Mouse (Mus musculus): ENCODE measurements around the gene Gm20518. TPM values are rescaled to one million over a fixed set of nuclear protein-coding genes. Genes with fewer than 3 reads are reported as not detected.

The Gm20518 gene
- total and polyA plus RNA-seq, 3 experiments = 0.35 to 0.53 TPM; not detected in 1

DNA sequence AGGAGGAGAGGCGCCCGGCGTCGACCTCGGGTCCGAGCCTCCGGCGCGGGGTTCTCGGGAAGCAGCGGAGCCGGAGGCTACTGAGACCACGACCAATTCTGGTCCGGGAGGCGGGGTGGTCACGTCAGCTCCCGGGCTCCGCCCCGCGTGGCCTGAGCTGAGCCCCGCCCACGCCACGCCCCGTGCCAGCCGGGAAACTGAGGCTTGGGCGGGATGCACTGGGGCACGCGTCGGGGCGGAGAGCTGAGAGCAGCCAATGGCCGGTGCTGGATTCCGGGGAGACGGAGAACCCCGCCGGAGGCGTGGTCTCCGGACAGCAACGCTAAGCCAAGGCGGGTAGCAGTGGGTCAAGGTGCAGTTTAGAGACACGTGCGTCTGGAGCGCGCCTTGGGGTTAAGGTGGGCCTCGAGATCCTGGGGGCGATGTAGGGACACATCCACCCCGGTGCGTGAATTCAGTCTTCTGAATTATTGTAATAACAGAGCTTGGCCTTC is 36.7 kb upstream of the Gm20518 start, which contains the start of gene Slc25a1 (continued):
- TF ChIP-seq TBP (IDR thresholded peaks at IDR 0.05; ENCODE audit: low read depth, low read length) (0 out of 2 replicates have a peak, but pooled peaks have one; percentile 5), MEF2A (IDR thresholded peaks at IDR 0.05; ENCODE audit: extremely low read depth, insufficient replicate concordance, low read depth, low read length, poor library complexity, severe bottlenecking) (no peak), E2F4 (IDR thresholded peaks at IDR 0.05; ENCODE audit: borderline replicate concordance, low read depth, low read length) (peak; percentile 38; the same call in 1 of the 2 replicates), CHD2 (IDR thresholded peaks at IDR 0.05; ENCODE audit: low read length) (no peak), ZC3H11A (IDR thresholded peaks at IDR 0.05; ENCODE audit: low read depth, low read length) (no peak), BHLHE40 (IDR thresholded peaks at IDR 0.05; ENCODE audit: borderline replicate concordance, low read depth, low read length) (peak; percentile 70), POLR2AphosphoS2 (IDR thresholded peaks at IDR 0.05; ENCODE audit: low read length) (peak; percentile 90), SMC3 (IDR thresholded peaks at IDR 0.05; ENCODE audit: low read depth, low read length) (no peak), GABPA (IDR thresholded peaks at IDR 0.05; ENCODE audit: low read depth, low read length) (no peak), UBTF (IDR thresholded peaks at IDR 0.05; ENCODE audit: borderline replicate concordance, insufficient read depth, low read depth, low read length) (0 out of 2 replicates have a peak, but pooled peaks have one; percentile 36), MAFK (IDR thresholded peaks at IDR 0.05; ENCODE audit: borderline replicate concordance, low read depth, low read length) (no peak), SIN3A (IDR thresholded peaks at IDR 0.05; ENCODE audit: low read length) (0 out of 2 replicates have a peak, but pooled peaks have one; percentile 4), POLR2A (IDR thresholded peaks at IDR 0.05; ENCODE audit: control insufficient read depth in 1 of 2, insufficient read depth in 1 of 2, low read depth in 1 of 2, low read length in 2 of 2, poor library complexity in 1 of 2) (peak; percentile 14 to 94)

- Histone ChIP-seq H3K9ac (ENCODE audit: control insufficient read depth, low read depth, low read length, poor library complexity, severe bottlenecking) (peak overlapping the region; percentile 86), H3K27me3 (ENCODE audit: control insufficient read depth in 1 of 2, insufficient read depth in 2 of 2, low read length in 2 of 2) (no peaks in the 10 kb centered on the region), H3K27ac (ENCODE audit: control insufficient read depth, low read depth, low read length) (peak overlapping the region; percentile 96), H3K4me1 (ENCODE audit: control insufficient read depth in 1 of 2, insufficient read depth in 2 of 2, low read length in 2 of 2) (peaks cover under 1 to 16% of the 10 kb centered on the region in 2 experiments; a peak in 3 of 4 replicates), H3K4me3 (ENCODE audit: control insufficient read depth in 1 of 2, insufficient read depth in 1 of 2, low read depth in 2 of 2, low read length in 2 of 2) (peak overlapping the region; percentile 71 to 80), H3K79me2 (ENCODE audit: control insufficient read depth, insufficient read depth, low read length, poor library complexity) (peaks cover 11% of the 10 kb centered on the region), H3K36me3 (ENCODE audit: control insufficient read depth in 1 of 2, insufficient read depth in 2 of 2, low read length in 2 of 2) (peaks cover 0 to 3% of the 10 kb centered on the region in 2 experiments; a peak in 2 of 4 replicates), H3K9me3 (replicated peaks; ENCODE audit: insufficient read depth, low read length) (no peaks in the 10 kb centered on the region)
- TF ChIP-seq CHD1 (IDR thresholded peaks at IDR 0.05; ENCODE audit: low read depth, low read length) (no peak), MAZ (IDR thresholded peaks at IDR 0.05; ENCODE audit: low read depth, low read length) (0 out of 2 replicates have a peak, but pooled peaks have one; percentile 9), MAFK (IDR thresholded peaks at IDR 0.05; ENCODE audit: borderline replicate concordance, low read depth, low read length) (no peak), ZKSCAN1 (IDR thresholded peaks at IDR 0.05; ENCODE audit: low read depth, low read length) (no peak), ETS1 (IDR thresholded peaks at IDR 0.05; ENCODE audit: low read depth, low read length) (0 out of 2 replicates have a peak, but pooled peaks have one; percentile 4), HCFC1 (IDR thresholded peaks at IDR 0.05; ENCODE audit: low read depth, low read length) (0 out of 2 replicates have a peak, but pooled peaks have one; percentile 36), MEF2A (IDR thresholded peaks at IDR 0.05; ENCODE audit: extremely low read depth, insufficient replicate concordance, low read depth, low read length, poor library complexity, severe bottlenecking) (no peak), USF1 (IDR thresholded peaks at IDR 0.05; ENCODE audit: low read depth, low read length) (no peak), TBP (IDR thresholded peaks at IDR 0.05; ENCODE audit: low read depth, low read length) (no peak), MYB (IDR thresholded peaks at IDR 0.05; ENCODE audit: low read depth, low read length) (no peak), POLR2A (IDR thresholded peaks at IDR 0.05; ENCODE audit: control insufficient read depth in 1 of 2, insufficient read depth in 1 of 2, low read depth in 1 of 2, low read length in 2 of 2, poor library complexity in 1 of 2) (0 out of 4 replicates have a peak, but pooled peaks of 1 of the 2 experiments have one; percentile 40), TAL1 (IDR thresholded peaks at IDR 0.05; ENCODE audit: low read length) (no peak), CTCF (IDR thresholded peaks at IDR 0.05 in 2 of 3, conservative IDR thresholded peaks at IDR 0.05 in 1 of 3; ENCODE audit: control insufficient read depth in 1 of 3, insufficient read depth in 1 of 3, low read depth in 2 of 3, low read length in 3 of 3, poor library complexity in 1 of 3, severe bottlenecking in 1 of 3) (no peak), SMC3 (IDR thresholded peaks at IDR 0.05; ENCODE audit: low read depth, low read length) (no peak), ELF1 (IDR thresholded peaks at IDR 0.05; ENCODE audit: low read depth, low read length) (peak; percentile 82), SIN3A (IDR thresholded peaks at IDR 0.05; ENCODE audit: low read length) (peak; percentile 56), POLR2AphosphoS2 (IDR thresholded peaks at IDR 0.05; ENCODE audit: low read length) (no peak), MYC (IDR thresholded peaks at IDR 0.05; ENCODE audit: low read depth, low read length) (no peak), BHLHE40 (IDR thresholded peaks at IDR 0.05; ENCODE audit: borderline replicate concordance, low read depth, low read length) (no peak), RCOR1 (IDR thresholded peaks at IDR 0.05; ENCODE audit: low read depth, low read length) (no peak)
- DNase-seq (ENCODE audit: low read depth, low spot score) = peak; percentile 39
Measured at GRCm38 (mm10) chr16:17927351-17928082, 36.0 kb upstream of the Gm20518 start.

Measured in MEL (cell line).